Mouse (Mus musculus) G1E (cell line): ENCODE data around the gene Arl10.

ENCODE experiments used
- CTCF ChIP-seq: IDR thresholded peaks from 2 replicates; pipeline ENCODE4 v1.5.1; 2012; ENCODE audit warnings: low read depth, low read length, inconsistent platforms, mixed read lengths
- GATA1 ChIP-seq: IDR thresholded peaks from 2 replicates; pipeline ENCODE4 v1.6.1; 2012; ENCODE audit warnings: borderline replicate concordance, low read length, inconsistent platforms, mixed read lengths

GRCm38 (mm10) chr13:54603501-54603900 lies 28.7 kb downstream of the Arl10 start:
- no peak for TF ChIP-seq CTCF
- no peak for TF ChIP-seq GATA1
